Mouse (Mus musculus) heart, adult 11 months (tissue): ENCODE data around the gene Stk38.
"Not testable (repeated sequence)": the region's sequence is repeated elsewhere in the genome, so short reads cannot be mapped to it uniquely, and the experiment has no call there.

ENCODE experiments used
- DNase-seq: peaks from one replicate; pipeline ENCODE4 v3.0.0; 2022

The Stk38 gene

DNA sequence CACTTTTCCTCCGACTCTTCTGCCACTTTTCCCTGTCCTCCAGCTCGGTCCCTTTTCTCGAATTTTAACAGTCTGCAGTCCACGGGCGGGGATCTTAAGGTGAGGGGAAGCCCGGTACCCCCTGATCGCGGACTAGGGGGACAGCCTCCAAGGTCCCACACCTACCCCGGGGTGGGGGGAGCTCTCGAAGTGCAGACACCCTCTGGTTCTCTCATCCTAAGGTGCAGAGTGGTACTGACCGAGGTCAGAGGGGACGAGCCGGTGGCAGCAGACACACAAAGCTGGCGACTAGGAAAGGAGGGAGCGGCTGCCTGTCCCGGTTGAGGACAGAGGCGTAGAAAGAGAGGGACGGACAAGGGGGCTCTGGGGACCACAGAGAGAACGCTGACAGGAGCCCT, 553 bp downstream of the Stk38 start:
- peak; percentile 97 for DNase-seq

DNA sequence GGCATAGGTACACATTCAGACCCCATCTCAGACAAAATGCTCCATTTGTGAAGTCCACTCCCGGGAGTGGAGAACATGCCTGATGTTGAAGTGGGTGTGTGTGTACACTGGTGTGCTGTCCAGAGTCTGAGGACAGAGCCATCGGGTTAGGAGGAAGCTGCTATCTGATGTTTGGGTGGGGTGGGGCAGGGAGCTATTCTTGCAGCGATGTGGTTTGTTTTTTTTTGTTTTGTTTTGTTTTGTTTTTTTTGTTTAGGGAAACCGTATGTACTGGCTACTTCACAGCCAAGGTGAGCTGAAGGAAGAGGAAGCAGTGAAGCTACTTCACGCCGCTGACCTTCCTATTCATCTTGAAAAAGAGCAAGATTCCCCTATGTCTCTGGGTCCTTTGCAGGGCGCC, 983 bp downstream of the Stk38 start:
- DNase-seq = peak; percentile 92

DNA sequence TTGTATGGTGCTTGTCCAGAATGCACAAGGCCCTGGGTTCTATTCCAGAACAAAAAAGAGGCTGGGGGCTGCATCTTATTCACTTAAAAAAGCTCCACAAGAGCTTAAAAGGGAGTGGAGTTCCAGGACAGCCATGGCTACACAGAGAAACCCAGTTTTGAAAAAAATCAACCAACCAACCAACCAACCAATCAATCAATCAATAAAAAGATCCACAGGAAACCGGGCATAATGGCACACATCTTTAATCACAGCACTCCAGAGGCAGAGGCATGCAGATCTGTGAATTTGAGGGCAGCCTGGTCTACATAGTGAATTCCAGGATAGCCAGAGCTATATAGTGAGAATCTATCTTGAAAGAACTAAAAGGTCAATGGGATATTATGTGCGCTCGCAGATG, 2.8 kb downstream of the Stk38 start:
- peak; percentile 55 for DNase-seq

DNA sequence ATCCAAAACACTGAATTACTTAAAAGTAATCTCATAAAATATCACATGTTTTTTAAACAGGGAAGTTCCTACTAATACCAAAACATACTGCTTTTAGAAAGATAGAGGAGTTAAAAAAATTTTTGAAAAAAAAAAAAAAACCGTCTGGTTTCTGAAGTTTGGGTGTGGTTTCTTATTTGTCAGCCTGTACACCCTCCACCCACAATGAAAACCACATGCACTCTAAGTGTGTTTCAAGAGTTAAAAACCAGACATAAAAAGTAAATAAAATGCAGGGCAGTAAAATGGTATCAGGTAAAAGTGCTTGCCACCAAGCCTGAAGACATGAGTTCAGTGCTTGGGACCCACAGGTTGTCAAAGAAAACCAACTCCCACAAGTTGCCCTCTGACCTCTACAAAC, 4.1 kb downstream of the Stk38 start:
- no peak for DNase-seq

DNA sequence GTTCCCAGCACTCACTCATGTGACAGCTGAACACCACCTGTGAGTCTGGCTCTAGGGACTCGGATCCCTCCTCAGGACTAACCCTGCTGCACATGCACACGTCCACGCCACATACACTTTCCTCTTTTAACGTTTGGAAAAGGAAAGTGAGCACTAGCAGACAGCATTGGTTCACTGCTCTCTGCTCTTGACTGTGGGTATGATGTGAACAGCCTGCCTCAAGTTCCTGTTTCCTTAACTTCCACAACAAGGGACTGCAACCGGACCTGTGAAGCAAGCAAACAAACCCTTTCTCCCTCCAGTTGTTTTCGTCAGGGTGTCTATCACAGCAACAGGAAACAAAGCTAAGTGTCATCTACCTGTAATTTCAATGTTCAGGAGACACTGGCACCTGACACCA, 7.3 kb downstream of the Stk38 start:
- peak; percentile 83 for DNase-seq

DNA sequence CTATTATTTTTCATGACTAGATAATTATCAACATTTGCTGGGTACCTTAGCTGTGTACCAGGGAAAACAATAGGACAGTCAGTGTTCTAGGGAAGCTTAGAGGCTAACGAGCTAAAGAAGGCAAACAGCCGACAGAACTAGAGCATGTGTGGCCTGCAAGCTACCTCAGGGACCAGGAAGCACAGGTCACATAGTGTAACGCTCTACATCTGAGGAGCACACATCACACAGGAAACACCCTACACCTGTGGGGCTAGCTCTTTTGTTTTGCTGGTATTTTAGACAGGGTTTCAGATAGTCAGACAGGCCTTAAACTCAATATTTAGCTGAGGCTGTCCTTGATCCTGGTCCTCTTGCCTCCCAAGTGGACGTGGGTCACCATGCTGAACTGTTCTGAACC, 13.2 kb downstream of the Stk38 start:
- no peak for DNase-seq

DNA sequence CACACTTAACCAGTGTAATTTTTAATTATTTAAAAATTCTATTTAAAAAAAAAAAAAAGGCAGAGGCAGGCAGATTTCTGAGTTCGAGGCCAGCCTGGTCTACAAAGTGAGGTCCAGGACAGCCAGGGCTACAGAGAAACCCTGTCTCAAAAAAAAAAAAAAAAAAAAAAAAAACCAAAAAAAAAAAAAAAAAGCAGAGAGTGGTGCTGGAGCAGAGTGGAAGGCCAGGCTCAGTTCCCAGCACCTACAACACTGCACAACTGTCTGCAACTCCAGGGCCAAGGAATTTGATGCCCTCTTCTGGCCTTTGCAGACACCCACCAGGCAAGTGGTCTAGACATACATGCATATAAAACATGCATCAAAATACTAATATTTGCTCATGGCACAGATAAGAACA, 14.8 kb downstream of the Stk38 start:
- DNase-seq = not testable (repeated sequence)

DNA sequence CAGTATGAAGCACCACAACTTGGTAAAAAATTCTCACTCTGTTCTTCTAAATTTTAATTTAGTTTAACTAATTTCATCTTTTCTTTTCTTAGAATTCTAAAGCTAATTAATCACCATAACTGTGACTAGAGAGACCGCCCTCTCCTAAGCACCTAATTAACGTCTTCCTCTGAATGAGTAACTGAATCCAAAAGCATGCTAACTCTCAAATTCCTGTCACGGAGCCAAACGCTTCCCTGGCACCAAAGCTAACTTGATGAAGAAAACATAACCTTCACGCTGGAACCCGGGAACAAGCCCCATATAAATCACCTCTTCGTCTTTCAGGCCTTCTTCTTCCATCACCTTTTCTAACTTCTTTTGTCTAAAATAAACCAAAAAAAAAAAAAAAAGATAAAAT, 15.7 kb downstream of the Stk38 start:
- DNase-seq = no peak

DNA sequence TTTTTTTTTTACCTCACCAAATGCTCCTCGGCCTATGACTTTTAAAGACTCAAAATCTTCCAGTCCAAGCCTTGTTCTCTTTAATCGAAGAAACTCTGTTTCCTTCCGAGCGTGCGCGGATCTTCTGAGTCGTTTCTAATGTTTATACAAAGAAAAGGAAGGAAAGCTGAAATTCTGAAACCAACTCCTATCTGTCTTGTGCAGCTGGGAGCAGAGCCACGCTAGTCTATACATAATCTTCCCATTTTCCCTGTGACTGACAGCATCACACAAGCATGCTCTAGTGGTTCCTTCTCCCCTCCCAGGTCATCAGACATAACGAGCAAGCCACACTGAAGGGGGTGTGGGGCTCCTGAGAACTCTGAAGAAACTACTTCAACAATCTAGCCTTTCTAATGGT, 16.5 kb downstream of the Stk38 start:
- DNase-seq = no peak

DNA sequence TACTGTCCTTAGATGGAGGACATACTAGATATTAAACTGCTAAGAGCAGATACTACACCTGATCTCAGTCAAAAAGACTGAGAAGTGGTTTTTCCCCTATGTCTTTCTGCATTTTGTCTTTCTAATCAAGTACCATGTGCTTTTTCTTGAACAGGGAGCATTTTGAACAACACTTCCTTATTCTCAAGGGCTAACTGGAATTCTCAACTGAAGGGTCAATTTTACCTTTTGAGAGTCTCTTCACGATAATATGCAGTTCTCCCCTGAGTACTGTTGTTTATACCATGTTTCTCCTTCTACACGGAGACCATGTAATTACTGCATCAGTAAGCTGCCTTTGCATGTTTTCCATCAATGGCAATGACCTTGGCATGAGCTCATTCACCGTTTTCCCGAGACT, 17.7 kb downstream of the Stk38 start:
- no peak for DNase-seq

DNA sequence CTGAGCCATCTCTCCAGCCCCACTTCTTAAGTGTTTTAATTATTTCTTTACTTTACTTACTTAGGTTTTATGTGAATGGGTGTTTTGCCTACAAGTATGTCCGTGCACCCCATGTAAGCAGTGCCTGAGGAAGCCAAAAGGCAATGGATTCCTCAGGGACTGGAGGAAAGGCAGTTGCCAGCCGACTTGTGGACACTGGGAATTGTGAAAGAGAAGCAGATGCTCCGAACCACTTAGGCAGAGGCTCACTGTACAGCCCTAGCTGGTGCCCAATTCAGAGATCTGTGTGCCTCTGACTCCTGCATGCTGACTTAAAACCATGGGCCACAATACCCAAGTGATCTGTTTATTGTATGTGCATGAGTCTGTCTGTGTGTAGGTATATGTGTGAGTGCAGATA, 18.8 kb downstream of the Stk38 start:
- DNase-seq = peak; percentile 89

DNA sequence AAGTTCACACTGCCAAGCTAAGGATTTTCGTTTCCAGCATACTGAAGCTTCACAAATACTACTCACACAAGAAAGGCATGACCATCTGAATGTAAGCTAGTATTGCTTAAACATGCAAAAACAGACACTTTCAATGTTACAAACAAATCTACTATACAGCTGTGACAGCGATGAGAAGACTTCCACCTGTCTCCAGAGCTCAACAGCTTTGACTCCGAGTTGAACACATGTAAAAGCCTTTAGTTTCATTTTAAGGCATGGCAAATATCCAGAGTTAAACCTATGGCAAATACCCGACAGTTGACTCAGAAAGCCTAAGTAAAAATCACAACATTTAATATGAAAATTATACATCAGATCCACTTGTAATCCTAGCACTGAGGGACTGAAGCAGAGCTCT, 19.5 kb downstream of the Stk38 start:
- DNase-seq = no peak

DNA sequence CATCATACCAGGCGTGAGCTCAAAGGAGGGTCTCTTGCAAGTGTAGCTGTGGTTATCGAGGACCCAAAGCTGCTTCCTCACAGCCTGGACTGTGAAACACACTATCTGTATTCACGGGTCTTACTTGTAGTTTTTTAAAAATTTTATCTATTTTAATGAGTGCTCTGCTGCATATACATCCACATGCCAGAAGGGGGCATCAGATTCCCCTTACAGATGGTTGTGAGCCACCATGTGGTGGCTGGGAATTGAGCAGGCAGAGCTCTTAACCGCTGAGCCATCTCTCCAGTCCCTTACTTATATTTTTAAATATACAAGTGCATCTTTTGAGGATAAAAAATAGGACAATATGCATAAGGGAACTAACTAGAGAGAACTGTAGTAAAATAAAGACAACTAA, 20.1 kb downstream of the Stk38 start:
- DNase-seq = peak; percentile 89

DNA sequence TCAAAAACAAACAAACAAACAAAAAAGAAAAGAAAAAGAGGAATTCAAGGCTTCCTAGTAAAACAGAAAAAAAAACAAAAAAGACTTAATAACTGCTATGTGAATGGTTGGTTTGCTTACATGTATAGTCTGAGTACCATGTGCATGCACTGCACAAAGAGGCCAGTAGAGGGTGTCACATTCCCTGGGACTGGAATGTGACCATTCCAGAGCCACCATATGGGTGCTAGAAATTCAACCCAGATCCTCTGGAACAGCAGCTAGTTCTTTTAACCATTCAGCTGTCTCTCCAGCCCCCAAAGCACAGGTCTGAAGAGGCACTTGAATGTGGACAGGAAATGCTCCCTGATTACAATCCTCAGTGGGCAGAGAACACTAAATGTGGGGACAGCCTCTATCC, 21.0 kb downstream of the Stk38 start:
- no peak for DNase-seq

DNA sequence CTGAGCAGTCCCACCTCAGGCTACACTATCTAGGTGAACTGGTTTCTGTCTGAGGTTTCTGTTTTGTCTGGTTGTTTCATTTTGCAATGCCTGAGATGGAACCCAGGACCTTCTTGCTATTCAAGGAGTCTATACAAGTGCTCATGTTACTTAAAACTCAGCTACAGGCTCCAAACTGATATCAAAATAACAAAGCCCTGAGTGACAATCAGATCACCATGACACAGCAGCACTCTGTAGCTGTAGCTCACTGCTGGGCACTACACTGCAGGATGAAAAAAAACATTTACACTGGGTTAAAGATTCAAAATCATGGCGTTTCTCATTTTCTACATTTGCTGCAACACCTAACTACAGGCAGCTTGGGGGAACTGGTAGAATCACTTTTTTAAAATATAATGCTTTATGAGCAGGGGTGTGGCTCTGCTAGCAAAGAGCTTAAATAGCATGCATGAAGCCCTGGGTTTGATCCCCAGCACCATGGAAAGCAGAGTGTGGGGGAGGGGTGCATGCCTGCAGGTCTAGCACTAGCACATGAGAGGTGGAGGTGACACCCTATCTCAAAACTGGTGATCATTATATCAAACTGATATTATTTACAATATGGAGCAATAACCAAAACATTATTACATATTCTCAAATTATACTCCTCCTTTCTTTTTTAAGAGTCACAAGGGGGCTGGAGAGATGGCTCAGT, 22.9 kb downstream of the Stk38 start:
- no peak for DNase-seq

DNA sequence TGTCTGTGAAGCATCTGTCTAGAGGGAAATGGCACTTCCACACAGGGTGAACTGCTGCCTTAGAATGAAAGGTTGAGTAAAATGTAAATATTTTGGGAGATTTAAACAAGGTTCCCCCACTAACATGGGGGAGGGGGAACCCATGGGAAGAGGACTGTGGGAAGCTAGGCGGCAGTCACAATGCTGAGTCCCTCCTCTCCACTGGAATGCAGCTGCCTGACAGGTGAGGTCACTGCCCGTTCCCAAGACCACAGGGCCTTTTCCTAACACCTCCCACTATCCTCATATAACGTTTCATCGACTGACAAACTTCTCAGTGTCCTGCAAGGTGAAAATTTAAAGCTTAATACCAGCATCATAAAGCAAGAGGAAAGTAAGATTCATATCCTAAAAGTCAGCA, 25.2 kb downstream of the Stk38 start:
- no peak for DNase-seq

DNA sequence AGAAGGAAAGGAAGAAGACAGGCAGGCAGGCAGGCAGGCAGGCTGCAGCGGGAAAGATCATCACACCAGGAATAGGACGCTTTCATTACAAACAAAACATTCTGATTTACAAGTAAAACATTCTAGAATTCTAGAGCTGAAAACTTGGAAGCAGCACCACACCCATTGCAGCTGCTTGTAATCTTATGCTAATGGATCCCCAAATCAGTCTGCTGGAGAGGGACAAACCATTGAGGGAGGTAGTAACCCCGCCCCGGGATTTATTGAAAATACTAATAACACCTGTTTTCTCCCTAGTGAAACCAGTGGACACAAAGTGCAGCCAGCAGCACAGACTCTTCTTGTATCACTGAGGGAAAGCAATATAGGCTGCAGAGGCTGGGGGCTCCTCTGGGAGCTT, 26.7 kb downstream of the Stk38 start:
- DNase-seq = no peak

DNA sequence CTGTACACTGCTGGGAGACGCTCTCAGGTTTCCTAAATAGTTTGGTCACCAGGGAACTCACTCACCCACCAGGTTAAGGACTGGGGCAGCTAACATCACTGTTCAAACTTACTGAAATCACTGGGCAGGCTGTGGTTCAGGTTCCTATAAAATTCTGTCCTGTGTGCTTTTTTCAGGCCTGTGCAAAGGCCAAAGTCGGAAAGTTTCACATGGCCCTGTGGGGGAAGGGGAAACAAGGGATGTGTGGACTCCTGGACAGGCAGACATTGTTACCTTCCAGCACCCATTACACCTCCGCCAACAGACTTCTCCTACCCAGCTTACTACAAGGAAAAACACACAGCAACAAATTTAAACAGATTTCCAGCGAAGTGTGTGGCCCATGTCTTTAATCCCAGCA, 28.7 kb downstream of the Stk38 start:
- no peak for DNase-seq

DNA sequence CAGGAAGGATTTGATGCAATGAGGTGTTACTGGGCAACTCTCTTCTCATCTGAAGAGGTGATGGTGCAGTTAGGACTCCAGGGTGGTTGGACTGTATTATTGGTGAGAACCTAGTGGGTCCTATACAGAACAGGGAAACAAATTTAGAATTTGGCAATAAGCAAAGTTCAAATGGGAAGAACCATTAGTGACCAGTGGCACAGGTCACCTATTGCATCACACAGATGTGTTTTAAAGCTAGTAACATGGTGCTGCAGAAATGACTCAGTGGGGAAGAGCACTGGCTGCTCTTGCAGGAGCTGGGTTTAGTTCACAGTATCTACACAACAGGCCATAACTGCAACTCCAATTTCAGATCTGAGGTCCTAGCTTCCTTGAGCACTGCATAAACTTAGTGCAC, 37.7 kb downstream of the Stk38 start:
- no peak for DNase-seq

DNA sequence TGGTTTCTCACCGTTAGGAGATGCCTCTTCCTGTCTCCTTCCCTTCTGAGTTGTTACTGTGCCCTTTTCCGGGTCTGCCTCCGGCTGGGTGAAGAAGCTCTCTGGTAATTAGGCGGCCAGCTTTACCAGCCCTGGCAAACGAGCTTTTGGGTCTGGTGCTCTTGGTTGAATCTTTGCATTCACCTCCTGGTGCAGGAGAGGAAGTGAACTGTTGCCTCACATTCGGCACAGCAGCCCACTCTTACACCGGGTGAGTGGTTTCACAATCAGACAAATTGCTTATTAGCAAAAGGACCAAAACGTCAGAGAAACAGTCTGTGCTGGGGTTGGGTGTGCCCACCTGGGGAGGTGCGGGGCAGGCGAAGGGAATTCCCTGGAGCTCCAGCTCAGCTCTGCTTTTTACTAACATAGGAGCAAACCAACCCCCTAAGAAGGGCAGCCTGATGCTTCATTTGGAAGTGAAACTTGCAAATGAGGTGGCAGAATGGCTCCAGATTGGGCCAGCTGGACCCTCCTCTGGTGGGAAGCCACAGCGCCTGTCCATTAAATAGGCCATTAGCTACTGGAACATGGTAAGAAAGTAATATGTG, 40.7 kb downstream of the Stk38 start:
- no peak for DNase-seq

DNA sequence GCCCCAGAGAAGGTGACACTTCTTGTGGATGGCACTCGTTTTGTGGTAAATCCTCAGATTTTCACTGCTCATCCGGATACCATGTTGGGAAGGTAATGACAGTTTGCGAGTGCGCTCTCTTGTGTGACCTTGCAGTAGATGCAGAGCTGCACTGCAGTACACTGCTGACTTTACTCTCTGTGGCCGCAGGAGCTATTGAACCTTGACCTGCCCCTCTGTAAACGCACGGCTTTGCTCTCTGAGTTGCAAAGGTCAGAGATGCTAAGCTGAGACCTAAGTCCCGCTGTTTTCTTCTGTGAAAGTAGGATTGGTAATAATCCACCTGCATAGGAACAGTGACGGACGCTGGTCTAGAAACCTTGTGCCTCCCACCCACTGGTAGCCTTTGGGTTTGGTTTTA, 46.2 kb downstream of the Stk38 start:
- DNase-seq = no peak

DNA sequence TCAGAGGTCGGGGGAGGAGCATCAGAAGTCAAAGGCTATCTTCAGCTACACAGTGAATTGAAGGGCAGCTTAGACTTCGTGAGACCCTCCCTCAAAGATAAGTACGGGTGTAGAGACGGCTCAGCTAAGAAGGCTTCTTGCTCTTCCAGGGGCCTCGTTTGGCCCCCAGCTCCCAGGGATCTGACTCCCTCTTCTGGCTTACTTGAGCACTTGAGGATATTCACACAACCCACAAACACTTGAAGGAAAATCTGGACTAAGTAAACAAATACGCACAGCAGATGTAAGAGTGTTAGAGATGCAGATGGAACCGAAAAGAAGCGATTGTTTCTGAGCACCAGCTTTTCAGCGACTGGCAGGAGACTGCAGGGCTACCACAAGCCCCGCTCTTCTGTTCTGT, 47.2 kb downstream of the Stk38 start:
- no peak for DNase-seq

DNA sequence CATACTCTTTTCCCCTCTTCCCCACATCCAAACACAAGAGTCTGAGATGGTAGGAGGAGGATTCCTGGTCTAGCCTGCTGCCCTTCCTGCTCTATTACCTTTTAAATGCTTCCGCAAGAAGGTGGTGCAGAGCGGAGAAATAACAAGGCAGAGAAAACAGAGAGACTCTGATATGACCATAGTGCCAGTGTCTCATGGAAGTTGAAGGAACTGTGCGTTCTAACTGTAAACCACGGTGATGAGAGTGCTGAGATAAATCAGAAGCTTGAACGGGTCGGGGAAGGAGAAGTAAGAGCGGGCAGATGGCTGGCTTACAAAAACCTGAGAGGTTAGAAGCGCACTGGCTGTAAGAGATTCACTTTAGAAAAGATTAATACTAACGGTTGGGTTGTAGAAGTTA, 53.4 kb downstream of the Stk38 start:
- DNase-seq = no peak

DNA sequence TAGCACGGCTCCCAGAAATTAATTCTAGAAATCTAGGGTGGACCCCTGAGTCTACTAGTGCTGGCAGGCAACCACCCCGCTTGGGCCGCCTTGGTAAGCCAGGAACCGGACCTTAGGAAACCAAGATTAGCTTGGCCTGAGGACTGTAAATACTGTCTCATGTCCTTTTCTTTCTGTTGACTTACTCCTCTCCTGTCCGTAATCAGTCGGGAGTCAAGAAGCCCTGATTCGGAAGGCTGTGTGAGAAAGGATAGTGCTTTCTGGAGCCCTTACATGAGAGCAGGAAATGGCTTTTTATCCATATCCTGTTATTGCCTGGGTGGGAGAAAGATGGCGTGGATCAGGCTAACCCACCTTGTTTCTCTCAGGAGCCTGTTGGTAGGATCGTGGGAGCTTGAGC, 54.5 kb downstream of the Stk38 start:
- DNase-seq = peak; percentile 93
